Mouse (Mus musculus): ENCODE measurements at regions not wholly inside any gene's neighbourhood (a gene's known extent, or its start where the extent isn't known, plus 50 kb on each side); places are given as distances from the start of the nearest gene placed in this dataset.

DNA sequence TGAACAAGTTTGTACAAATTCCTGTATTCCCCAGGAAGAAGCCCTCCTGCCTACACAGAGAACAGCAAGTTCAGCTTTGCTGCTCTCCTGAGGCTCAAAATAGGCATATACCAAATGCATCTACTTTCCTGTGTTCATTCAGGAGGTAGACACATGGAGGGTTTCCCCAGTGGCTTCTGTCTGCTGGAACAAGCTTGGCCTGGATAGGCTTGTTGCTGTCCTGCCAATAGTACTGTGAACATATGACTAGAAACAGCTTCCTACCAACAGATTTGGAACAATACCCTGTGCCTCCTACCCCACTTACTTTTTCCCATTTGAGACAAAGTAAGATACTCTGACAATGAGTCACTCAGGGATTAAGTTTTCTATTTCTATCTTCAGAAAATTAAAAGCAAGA is 93.8 kb upstream of the Wdpcp start:
- DNase-seq (ENCODE audit: low spot score), result no peak

DNA sequence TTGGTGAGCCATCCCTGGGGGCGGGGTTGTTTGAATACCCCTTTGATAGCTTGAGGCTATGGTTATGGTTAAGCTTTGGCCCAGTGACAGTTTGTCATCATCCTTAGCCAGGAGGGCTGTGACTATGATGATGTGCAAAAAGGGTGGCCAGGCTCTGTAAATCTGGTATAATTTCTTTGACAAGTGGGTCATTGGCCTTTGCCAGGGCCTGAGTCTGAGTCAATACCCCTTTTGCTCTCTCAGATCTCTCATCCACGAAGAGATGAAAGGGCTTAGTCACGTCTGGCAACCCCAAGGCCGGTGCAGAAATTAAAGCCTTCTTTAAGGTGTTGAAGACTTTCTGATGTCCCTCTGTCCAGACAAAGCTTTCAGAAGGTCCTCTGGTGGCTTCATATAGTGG is 99.7 kb upstream of the Ugp2 start:
- no peak for DNase-seq (ENCODE audit: low spot score)

DNA sequence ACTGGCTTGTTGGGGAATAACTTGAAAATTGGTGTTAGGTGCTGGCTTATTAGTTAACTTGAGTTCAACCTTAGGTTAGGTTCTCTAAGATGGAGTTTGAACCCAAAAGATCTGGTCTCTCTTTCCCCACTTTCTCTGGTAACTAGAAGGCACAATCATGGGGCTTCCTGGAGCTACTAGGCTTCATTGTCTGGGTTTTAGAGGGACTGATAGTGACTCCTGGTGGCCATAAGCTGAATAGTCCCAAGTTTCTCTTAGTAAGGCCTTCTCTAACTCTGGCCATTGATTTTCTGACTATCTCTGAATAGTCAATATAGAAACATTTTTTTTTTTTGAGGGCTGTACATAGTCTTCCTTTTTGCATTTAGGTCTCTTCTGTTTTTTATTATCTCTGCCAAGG is 97.5 kb upstream of the Ugp2 start:
- DNase-seq (ENCODE audit: low spot score), result no peak

DNA sequence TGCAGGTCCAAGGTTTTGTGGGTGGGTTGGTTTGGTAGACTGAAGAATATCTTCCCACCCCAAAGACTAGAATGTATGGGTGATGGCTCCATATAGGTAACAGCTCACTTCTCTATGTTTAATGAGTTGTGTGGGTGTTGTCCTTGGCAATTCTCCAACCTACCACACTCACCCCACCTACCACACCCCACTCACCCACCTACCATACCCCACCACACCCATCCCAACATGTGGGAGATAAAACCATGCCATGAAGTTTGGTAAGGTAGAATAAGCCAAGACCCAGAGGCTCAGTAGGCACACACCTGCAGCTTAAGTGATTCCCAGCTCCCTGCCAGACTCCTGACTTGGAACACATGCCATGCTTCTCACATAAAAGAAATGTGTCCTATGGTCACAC is 89.0 kb upstream of the Ugp2 start:
- no peak for DNase-seq (ENCODE audit: low spot score)

DNA sequence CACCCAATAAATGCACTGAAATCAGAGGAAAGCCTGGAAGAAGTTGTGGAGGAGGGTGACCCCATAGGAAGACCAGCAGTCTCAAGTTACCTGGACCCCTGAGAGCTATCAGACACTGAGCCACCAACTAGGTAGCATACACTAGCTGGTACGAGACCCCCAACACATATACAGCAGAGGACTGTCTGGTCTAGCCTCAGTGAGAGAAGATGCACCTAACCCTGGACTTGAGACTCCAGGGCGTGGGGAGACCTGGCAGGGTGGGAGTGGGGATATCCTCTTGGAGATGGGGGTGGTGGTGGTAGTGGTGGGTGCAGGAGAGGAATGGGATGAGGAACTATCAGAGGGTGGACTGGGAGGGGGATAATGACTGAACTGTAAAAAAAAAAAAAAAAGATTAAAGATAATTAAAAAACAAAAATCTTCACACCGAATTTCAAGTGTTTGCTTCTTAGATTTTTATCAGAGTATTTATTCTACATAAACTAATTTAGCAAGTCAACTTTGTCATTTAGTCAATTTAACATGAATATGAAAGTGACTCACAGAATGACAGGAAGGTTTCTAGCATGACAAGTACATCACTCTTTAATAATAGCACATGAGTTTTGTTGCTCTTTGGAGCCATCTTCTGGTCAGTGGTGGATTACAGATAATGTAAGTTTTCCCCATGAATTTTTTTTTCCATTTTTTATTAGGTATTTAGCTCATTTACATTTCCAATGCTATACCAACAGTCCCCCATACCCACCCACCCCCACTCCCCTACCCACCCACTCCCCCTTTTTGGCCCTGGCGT is 82.5 kb upstream of the Ugp2 start:
- peak; percentile 13 for DNase-seq (ENCODE audit: low spot score)

DNA sequence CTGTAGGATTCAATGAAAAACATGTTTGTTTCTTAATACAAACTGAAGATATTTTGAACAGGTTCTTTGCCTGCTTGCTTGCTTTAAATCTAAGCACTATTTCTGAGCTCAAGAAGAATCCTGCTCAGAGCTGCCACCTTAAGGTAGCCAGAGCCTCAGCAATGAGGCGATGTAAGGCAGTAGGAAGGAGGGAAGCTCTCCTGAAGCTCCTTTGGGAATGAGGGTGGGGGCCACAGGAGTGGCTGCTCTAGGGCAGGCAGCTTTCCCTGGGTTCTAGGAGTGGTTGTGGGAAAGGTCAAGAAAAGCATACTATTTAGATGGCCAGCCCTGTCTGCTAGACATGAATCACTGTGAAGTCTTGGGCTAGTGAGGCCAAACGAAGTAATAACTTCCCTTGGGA is 62.7 kb upstream of the Ugp2 start:
- DNase-seq (ENCODE audit: low spot score), result no peak

DNA sequence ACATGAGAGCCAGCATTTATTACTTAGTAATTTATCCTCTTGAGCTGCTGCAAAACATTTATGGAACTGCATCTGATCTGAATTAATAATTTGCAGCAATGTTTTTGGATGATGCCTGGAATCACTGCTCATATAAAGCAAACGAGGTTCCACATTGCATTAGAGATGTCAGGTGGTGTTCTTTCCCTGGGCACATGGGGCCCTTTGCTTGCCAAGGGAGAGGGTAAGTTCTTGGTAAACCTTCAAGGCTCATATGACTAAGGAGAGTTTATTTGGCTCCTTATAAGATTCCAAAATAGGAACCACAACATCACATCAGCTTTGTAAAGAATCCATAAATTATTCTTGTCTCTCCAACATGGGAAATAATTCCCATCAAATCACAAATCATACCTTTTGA is 59.0 kb upstream of the Ugp2 start:
- no peak for DNase-seq (ENCODE audit: low spot score)

DNA sequence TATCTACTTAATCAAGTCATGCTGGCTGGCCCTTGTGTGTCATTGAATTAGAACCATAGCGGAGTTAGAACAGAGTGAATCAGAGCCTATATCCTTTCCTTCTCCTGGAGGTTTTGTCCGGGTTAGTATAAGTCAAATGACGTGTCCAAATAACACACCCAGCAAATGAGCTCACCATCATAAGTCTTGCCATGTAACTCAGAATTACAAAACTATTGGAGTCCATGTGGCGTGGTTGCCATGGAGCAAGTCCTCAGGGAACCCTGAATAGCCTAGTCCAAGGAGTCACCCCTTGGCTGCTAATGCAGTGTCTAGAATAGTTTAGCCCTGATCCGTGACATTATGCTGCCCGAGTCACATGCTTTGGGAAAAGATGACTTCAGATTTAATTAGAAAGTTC is 57.7 kb upstream of the Ugp2 start:
- DNase-seq (ENCODE audit: low spot score), result no peak

DNA sequence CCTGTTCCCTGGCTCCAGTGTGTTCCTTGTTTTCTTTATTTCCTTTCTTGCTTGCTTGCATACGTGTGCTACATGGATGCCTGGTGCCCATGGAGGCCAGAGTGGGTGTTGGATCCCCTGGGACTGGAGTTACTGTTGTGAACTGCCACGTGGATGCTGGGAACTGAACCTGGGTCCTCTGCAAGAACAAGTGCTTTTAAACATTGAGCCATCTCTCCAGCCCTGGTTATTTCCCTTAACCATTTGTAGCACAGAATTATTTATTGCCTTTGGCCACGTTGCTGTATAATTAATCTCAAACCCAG is 57.0 kb upstream of the Ugp2 start:
- DNase-seq (ENCODE audit: low spot score), result no peak

DNA sequence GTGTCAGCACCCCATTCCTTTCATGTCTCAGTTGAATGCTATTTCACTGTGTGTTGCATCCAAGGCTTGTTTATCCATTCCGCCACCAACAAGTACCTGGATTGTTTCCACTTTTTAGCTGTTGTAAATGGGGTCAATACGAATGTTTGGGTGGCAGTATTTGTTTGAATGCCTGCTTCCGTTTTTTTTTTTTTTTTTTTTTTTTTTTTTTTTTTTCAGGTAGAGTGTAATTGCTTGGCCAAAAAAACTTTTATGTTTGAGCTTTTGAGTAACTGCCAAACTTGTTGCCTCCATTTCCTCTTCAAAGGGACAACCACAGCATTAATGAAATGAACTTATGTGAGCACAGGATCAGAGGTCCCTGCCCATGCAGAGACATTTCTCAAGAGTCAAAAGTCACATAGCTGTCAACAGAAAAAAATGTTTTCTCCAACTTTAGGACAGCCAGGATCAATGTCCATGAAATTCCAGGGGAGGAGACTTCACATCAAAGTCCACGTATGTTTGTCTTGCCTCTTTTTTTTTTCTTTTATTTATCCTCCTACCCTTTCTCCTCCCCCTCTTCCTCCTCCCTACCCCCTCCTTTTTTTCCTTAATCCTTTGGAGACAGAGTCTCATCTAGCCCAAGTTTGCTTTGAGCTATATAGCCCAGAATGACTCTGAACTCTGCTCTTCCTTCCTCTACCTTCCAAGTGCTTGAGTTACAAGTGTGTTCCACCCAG is 56.5 kb upstream of the Ugp2 start:
- no peak for DNase-seq (ENCODE audit: low spot score)

DNA sequence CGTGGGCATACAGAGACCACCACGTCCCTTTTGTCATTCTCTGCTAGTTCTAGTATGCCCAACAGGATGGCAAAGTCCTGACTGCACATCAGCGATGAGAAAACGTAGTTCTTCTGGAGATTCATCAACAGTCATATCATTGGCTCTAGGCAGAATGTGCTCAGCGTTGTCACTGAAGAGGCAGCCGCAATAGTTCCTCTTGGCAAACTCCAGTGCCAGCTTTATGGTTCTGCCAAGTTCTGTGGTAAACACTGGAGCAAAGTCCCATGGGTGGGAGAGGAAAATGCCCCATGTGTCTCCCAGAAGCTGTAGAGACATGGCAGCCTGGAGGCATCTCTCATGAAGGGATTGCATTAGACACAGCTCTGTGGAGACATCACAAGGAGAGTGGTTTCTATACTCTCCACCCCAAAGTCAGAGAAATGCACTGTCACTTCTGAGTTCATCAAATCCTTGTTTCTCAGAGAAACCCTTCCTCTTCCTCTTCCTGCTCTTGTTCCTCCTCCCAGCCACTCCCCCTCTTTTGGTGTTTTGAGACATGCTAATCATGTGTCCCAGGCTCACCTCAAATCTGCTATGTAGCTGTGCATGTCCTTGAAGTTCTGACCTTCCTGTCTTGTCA is 54.6 kb upstream of the Ugp2 start:
- DNase-seq (ENCODE audit: low spot score), result no peak

DNA sequence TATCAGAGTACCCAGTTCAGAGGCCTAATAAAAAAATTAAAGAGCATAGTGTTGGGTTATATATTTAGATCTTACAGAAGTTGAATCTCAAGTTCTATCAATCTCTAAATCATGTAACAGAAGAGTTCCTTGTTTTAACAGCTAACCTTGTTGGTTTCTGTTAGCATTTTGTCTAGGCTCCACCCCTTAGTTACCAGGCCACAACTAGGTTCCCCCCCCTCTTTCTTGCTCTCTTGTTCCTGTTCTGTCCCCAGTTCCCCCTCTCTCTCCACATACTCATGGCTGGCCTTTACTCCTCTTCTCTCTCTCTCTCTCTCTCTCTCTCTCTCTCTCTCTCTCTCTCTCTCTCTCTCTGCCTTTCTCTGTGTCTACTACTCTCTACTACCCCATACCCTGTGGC is 53.3 kb upstream of the Ugp2 start:
- no peak for DNase-seq (ENCODE audit: low spot score)

DNA sequence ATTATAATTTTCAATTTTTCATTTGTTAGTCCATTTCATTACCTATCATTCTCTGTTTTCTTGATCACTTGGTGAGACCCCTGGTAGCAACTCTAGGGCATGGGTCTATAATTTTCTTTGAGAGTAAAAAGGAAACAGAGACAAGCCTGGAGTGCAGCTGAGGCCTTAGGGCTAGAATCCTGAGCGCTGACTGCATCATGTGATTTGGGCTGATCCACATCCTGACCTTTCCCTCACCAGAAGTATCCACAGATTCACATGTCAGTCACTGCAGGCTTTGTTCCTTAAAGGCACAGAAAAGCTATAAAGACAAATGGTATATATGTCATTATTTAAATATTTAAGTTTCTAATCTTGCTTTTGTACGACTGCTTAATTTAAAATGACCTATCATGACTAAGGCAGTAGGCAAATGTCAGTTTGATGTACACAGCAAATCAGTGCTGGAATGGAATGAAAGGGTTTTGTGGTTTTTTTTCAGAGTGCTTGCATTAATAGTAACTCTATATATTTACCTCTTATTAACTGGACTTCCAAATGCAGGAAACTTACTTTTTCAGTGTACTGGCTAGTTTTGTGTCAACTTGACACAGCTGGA is 51.4 kb upstream of the Ugp2 start:
- no peak for DNase-seq (ENCODE audit: low spot score)

Measured in ovary, postnatal 14 days (tissue).